Mouse (Mus musculus) kidney, embryonic 16.5 days (tissue): ENCODE results near the gene Lclat1. TPM values are rescaled to one million over a fixed set of nuclear protein-coding genes. Genes with fewer than 3 reads are reported as not detected.

ENCODE experiments used
- ATAC-seq: fragments of 200-750 bp; cut with Nextera tagmentation; 2 replicates; pipeline ENCODE4 v1.8.0; 2017; ENCODE audit warnings: moderate TSS enrichment; ENCODE audit not compliant: low FRiP score, low TSS enrichment
- H3K27ac ChIP-seq: fragments of 300-500 bp; sonication (generic); 2 replicates; pipeline ENCODE4 v1.5.1; 2014; ENCODE audit warnings: low read length
- H3K27me3 ChIP-seq: fragments of 300-500 bp; sonication (generic); 2 replicates; pipeline ENCODE4 v1.6.1; 2014; ENCODE audit warnings: low read length, control low read depth, mixed read lengths; ENCODE audit not compliant: insufficient read depth
- H3K36me3 ChIP-seq: fragments of 300-500 bp; sonication (generic); 2 replicates; pipeline ENCODE4 v1.6.1; 2014; ENCODE audit warnings: low read length, control low read depth, mixed read lengths; ENCODE audit not compliant: insufficient read depth
- H3K4me1 ChIP-seq: fragments of 300-500 bp; sonication (generic); 2 replicates; pipeline ENCODE4 v1.6.1; 2014; ENCODE audit warnings: low read length, control low read depth, mixed read lengths; ENCODE audit not compliant: insufficient read depth
- H3K4me2 ChIP-seq: fragments of 300-500 bp; sonication (generic); replicated peaks from 2 replicates; pipeline ENCODE4 v1.6.1; 2014; ENCODE audit warnings: low read depth, low read length
- H3K4me3 ChIP-seq: fragments of 300-500 bp; sonication (generic); 2 replicates; pipeline ENCODE4 v1.5.1; 2014; ENCODE audit warnings: mild to moderate bottlenecking, low read length
- H3K9ac ChIP-seq: fragments of 300-500 bp; sonication (generic); replicated peaks from 2 replicates; pipeline ENCODE4 v1.6.1; 2014; ENCODE audit warnings: low read length
- H3K9me3 ChIP-seq: fragments of 300-500 bp; sonication (generic); 2 replicates; pipeline ENCODE4 v1.6.1; 2016; ENCODE audit warnings: low read length, control low read depth
- WGBS: fragments of 180-500 bp; shearing (Covaris S2); extraction: QIAGEN DNeasy Blood & Tissue Kit; methylation state at CpG from one replicate; pipeline ENCODE4 v1.1.7; 2014; 5-methylcytosine and 5-hydroxymethylcytosine counted together
- polyA plus RNA-seq: library from polyadenylated mRNA; unstranded; fragments of >200 nt; fragmentation: Nextera tagmentation; extraction: Ambion mirVana; gene quantifications from 2 replicates; pipeline ENCODE4 v1.2.1, GENCODE M21; 2015

Lclat1 gene
- polyA plus RNA-seq, 1 experiment from 2014 or later, result 16.9 TPM

DNA sequence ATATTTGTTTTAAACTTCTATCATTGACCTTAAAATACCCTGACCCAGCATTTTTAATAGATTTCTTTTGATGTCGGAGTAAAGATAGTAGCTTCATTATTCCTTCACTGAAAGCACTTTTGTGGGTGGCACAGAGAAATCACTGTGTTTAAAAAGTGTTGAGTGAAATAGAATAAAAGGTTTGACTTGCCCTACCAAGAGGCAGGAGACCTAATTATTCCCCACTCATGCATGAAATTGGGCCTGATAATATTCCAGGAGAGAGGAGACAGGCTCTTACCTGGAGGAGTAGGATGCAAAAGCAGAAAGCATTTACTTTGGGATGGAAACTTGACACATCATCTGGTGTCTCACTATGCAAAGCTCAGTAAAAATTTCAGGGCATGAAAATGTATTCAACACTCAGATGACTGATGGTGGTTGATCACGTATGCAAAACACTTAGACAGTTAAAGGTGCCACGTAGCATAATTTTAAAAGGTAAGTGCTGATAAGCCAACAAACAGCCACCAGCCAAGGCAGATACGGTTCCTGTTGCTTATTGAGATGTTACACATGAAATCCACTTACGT is 103.3 kb downstream of the Lclat1 start:
- H3K27ac ChIP-seq, result no peak overlapping the region
- 0 out of 2 replicates have a peak, but pooled peaks cover 3% of the 10 kb centered on the region for H3K36me3 ChIP-seq
- H3K4me2 ChIP-seq, result no peak overlapping the region
- WGBS, result 64% methylated on average over 5 of the region's 5 CpGs
- peaks cover 12% of the 10 kb centered on the region; the same call in 1 of the 2 replicates for H3K4me1 ChIP-seq
- H3K9me3 ChIP-seq, result no peaks in the 10 kb centered on the region
- H3K4me3 ChIP-seq, result no peak overlapping the region
- no peak for ATAC-seq
- no peaks in the 10 kb centered on the region for H3K27me3 ChIP-seq
- no peak overlapping the region for H3K9ac ChIP-seq

GRCm38 (mm10) chr17:73212754-73213153 is 105.0 kb downstream of the Lclat1 start:
- ATAC-seq, result no peak
- no peak overlapping the region for H3K27ac ChIP-seq

GRCm38 (mm10) chr17:73213187-73213586 is 105.4 kb downstream of the Lclat1 start:
- no peak overlapping the region for H3K27ac ChIP-seq
- WGBS, result 11% methylated on average over 1 of the region's 1 CpGs

More at GRCm38 (mm10) chr17:73212754-73213153, 105.0 kb downstream of the Lclat1 start:
- WGBS, result 56% methylated on average over 3 of the region's 3 CpGs
- Histone ChIP-seq H3K9ac (no peak overlapping the region), H3K27me3 (no peaks in the 10 kb centered on the region), H3K4me1 (peaks cover 12% of the 10 kb centered on the region; the same call in 1 of the 2 replicates), H3K4me2 (no peak overlapping the region), H3K9me3 (no peaks in the 10 kb centered on the region), H3K36me3 (0 out of 2 replicates have a peak, but pooled peaks cover 6% of the 10 kb centered on the region), H3K4me3 (no peak overlapping the region)

GRCm38 (mm10) chr17:73213677-73214076 is 105.9 kb downstream of the Lclat1 start:
- H3K27ac ChIP-seq, result 0 out of 2 replicates have a peak overlapping the region, but pooled peaks have one; percentile 13
- H3K9me3 ChIP-seq, result no peaks in the 10 kb centered on the region
- no peak overlapping the region for H3K9ac ChIP-seq
- WGBS, result 25% methylated on average over 2 of the region's 2 CpGs
- H3K36me3 ChIP-seq, result 0 out of 2 replicates have a peak, but pooled peaks cover 6% of the 10 kb centered on the region
- peaks cover 12% of the 10 kb centered on the region; the same call in 1 of the 2 replicates for H3K4me1 ChIP-seq
- no peak for ATAC-seq
- H3K4me2 ChIP-seq, result no peak overlapping the region
- H3K4me3 ChIP-seq, result no peak overlapping the region
- no peaks in the 10 kb centered on the region for H3K27me3 ChIP-seq

More at GRCm38 (mm10) chr17:73213187-73213586, 105.4 kb downstream of the Lclat1 start:
- H3K4me3 ChIP-seq, result no peak overlapping the region
- H3K4me1 ChIP-seq, result peaks cover 12% of the 10 kb centered on the region; the same call in 1 of the 2 replicates
- H3K9me3 ChIP-seq, result no peaks in the 10 kb centered on the region
- no peak for ATAC-seq
- no peaks in the 10 kb centered on the region for H3K27me3 ChIP-seq
- no peak overlapping the region for H3K4me2 ChIP-seq
- 0 out of 2 replicates have a peak, but pooled peaks cover 6% of the 10 kb centered on the region for H3K36me3 ChIP-seq
- no peak overlapping the region for H3K9ac ChIP-seq

DNA sequence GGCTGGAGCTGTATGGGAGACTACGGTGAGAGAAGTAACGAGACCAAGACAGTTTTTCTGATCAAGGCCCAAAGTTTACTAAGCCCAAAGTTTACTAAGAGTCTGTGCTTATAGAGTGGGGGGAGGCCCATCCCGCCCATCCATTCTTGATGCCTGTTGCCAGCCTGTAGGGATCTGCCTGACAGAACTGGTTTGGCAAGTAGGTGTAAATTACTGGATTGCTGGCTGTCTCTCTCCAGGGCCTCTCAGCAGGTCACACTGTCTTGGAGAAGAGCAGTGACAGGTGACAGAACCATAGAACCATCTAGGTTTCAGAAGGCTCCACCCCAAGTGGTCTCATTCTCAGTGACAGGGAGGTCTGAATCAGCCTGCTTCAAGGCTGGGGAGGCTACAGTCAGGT is 109.5 kb downstream of the Lclat1 start:
- H3K36me3 ChIP-seq, result 0 out of 2 replicates have a peak, but pooled peaks cover 3% of the 10 kb centered on the region
- H3K4me1 ChIP-seq, result peaks cover 16% of the 10 kb centered on the region
- no peak for ATAC-seq
- H3K27ac ChIP-seq, result no peak overlapping the region
- WGBS, result 78% methylated on average over 3 of the region's 3 CpGs
- no peaks in the 10 kb centered on the region for H3K9me3 ChIP-seq
- no peak overlapping the region for H3K4me3 ChIP-seq
- no peak overlapping the region for H3K4me2 ChIP-seq
- no peaks in the 10 kb centered on the region for H3K27me3 ChIP-seq
- no peak overlapping the region for H3K9ac ChIP-seq

- Histone ChIP-seq H3K4me3 (no peak overlapping the region), H3K9me3 (no peaks in the 10 kb centered on the region), H3K4me2 (no peak overlapping the region), H3K4me1 (peaks cover 16% of the 10 kb centered on the region), H3K9ac (no peak overlapping the region), H3K27me3 (no peaks in the 10 kb centered on the region), H3K27ac (no peak overlapping the region), H3K36me3 (0 out of 2 replicates have a peak, but pooled peaks cover 3% of the 10 kb centered on the region)
- 61% methylated on average over 7 of the region's 7 CpGs for WGBS
- no peak for ATAC-seq
Observed at GRCm38 (mm10) chr17:73220746-73221145, 113.0 kb downstream of the Lclat1 start.

- H3K9me3 ChIP-seq, result no peaks in the 10 kb centered on the region
- no peak overlapping the region for H3K4me2 ChIP-seq
- no peaks in the 10 kb centered on the region for H3K27me3 ChIP-seq
- H3K27ac ChIP-seq, result no peak overlapping the region
- H3K4me3 ChIP-seq, result no peak overlapping the region
- ATAC-seq, result 0 out of 2 replicates have a peak, but pooled peaks have one; percentile 46
- WGBS, result 29% methylated on average over 7 of the region's 7 CpGs
- H3K9ac ChIP-seq, result no peak overlapping the region
- peaks cover 21% of the 10 kb centered on the region for H3K4me1 ChIP-seq
- H3K36me3 ChIP-seq, result 0 out of 2 replicates have a peak, but pooled peaks cover under 1% of the 10 kb centered on the region
Observed at GRCm38 (mm10) chr17:73222077-73222476, 114.3 kb downstream of the Lclat1 start.

DNA sequence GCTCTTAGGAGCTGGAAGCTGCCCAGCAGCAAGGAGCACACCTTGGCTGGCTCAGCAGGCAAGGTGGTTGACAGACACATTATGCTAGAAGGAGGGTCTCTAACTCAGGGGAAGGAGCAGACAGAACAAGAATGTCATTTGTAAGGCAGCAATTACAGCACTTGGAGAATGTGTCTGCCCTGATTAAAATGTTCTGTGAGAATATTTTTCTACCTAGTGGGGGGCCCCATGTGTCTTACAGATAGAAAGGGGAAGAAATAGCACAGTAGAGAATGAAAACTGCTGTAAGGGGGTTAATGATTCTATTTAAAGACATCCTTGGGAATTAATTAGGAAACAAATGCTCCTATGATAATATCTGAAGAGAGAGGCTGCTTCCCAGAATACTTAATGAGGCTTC is 117.7 kb downstream of the Lclat1 start:
- H3K4me2 ChIP-seq, result no peak overlapping the region
- no peak for ATAC-seq
- no peak overlapping the region for H3K27ac ChIP-seq
- H3K4me3 ChIP-seq, result no peak overlapping the region
- H3K36me3 ChIP-seq, result no peaks in the 10 kb centered on the region
- no peaks in the 10 kb centered on the region for H3K9me3 ChIP-seq
- no peaks in the 10 kb centered on the region for H3K27me3 ChIP-seq
- H3K9ac ChIP-seq, result no peak overlapping the region
- H3K4me1 ChIP-seq, result peaks cover 20% of the 10 kb centered on the region

DNA sequence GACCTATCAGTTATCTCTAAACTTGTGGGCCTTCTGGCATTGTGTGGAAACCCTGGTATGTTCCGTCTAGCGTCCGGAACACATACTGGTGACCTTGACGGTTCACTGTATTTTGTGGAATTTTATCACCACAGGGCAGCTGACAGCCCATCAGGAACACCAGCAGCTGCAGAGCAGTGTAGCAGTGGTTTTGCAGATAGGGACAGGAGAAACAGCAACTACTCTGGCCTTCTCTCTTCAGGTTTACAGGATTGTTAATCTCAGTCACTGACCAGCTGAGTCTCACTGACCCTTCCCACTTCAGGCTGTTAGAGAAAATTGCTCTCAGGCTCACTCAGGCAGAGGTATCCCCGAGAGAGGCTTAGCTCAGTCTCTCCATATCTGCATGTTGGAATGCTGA is 118.2 kb downstream of the Lclat1 start:
- H3K9me3 ChIP-seq, result no peaks in the 10 kb centered on the region
- H3K4me1 ChIP-seq, result peaks cover 19% of the 10 kb centered on the region
- WGBS, result 18% methylated on average over 5 of the region's 5 CpGs
- H3K36me3 ChIP-seq, result no peaks in the 10 kb centered on the region
- H3K27me3 ChIP-seq, result no peaks in the 10 kb centered on the region
- H3K9ac ChIP-seq, result no peak overlapping the region
- peak; percentile 40; the same call in 1 of the 2 replicates for ATAC-seq
- H3K27ac ChIP-seq, result no peak overlapping the region
- no peak overlapping the region for H3K4me2 ChIP-seq
- H3K4me3 ChIP-seq, result no peak overlapping the region

- no peak overlapping the region for H3K27ac ChIP-seq
- no peak overlapping the region for H3K4me3 ChIP-seq
- H3K36me3 ChIP-seq, result no peaks in the 10 kb centered on the region
- H3K9me3 ChIP-seq, result no peaks in the 10 kb centered on the region
- peaks cover 19% of the 10 kb centered on the region for H3K4me1 ChIP-seq
- no peak for ATAC-seq
- H3K27me3 ChIP-seq, result no peaks in the 10 kb centered on the region
- H3K9ac ChIP-seq, result no peak overlapping the region
- WGBS, result 91% methylated on average over 2 of the region's 2 CpGs
- no peak overlapping the region for H3K4me2 ChIP-seq
Observed at GRCm38 (mm10) chr17:73226595-73226994, 118.8 kb downstream of the Lclat1 start.
